Mouse (Mus musculus): ENCODE measurements around the gene Srrt. TPM values are rescaled to one million over a fixed set of nuclear protein-coding genes. Genes with fewer than 3 reads are reported as not detected.
"Not testable (repeated sequence)": the region's sequence is repeated elsewhere in the genome, so short reads cannot be mapped to it uniquely, and the experiment has no call there.

The Srrt gene
- total RNA-seq, 2 experiments from 2014 or later, result 38.5 to 44.7 TPM

DNA sequence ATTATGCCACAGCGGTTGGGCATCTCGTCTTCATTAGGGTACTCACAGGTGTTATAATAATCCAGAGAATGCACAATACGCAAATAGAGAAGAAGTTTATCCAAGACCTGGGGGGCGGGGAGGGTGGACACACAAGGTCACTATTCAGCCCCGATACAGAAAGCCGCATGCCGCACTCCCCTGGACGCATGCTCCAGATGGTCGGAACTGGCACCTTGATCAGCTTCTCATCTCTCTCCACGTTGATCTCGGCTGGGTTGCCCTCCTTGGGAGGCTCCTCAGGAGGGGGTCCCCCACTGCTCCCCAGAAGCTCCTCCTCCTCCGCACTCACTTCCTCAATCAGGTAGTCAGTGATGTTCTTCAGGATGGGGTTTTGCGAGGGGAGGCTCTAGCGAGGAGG lies 10.3 kb downstream of the Srrt start:
- DNase-seq, result no peak

DNA sequence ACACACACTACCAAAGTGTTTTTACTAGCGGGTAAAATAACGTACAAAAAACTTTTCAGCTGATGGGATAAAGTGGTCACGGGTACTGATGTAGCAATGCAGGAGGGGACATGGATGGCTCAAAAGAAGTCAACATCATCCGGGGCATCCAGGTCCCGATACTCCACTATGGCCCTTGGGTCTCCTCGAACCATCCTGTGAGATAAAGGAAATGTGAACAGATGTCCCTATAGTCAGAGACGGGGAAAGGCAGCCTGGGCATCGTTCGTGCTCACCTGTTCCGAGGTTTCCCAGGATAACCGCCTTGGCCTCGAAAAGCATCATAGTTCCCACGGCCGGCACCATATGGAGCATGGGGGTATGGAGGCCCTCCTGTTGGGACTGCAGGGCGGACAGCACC lies 11.8 kb downstream of the Srrt start:
- no peak for DNase-seq

DNA sequence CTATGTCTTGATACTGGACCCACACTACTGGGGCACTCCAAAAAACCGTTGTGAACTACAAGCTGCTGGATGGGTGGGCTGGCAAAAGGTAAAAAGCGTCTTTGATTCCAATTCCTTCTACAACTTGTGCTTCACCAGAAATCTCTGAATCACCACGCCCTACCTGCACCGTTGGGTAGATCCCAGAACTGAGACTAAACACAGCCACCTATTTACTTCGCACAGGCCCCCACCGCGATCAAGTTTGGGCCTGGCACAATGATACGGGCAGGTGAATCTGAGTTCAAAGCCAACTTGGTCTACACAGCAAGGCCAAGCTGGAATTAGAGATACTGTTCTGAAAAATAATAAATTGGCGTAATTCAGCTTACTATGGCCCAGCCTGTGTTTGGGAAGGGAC lies 12.2 kb downstream of the Srrt start:
- no peak for DNase-seq

DNA sequence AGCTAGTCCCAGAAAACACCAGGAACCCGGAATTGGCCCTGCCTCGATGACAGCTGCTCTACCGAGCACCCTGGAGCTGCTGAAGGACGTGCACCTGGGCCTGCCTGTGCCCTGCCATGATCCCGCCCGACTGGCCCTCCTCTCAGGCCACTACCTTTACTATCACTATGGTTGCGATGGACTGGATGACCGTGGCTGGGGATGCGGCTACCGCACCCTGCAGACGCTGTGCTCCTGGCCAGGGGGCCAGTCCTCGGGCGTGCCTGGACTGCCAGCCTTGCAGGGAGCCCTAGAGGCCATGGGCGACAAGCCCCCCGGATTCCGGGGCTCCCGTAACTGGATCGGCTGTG lies 12.8 kb downstream of the Srrt start:
- DNase-seq, result no peak

DNA sequence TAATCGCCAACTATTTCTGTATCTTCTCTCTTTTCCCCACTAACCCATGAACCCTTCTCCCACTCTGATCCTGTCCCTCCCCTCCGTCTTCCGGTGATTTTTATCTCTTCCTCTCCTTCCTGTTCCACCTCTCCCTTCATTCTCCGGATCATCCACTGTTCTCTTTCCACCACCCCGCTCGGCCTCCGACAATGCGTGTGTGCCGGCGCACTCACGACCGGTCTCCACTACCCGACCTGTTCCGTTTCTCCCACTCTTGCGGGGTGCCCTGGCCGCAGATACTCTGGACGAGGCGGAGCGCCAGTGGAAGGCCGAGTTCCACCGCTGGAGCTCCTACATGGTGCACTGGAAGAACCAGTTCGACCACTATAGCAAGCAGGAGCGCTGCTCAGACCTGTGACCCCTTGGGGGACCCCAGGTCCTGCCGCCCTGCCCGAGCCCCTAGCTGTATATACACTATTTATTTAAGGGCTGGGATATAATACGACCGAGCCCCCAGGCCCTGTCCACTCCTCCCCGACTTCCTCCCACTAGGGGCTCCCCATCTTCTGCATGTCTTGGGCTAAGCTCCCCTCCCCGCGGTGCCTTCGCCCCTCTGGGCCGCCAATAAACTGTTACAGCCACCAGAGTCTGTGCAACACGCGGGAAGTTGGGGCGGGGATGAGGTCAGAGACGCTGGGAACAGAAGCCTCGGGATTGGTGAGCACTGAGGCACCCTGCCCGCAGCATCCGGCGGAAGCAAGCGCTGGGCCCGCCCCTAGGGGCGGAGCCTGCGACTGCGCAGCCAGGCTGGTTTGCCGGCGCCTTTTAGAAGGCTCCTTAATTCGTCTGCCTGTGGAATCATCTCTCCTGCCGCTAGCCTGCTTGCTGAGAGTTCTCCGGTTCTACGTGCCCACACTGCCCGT lies 13.4 kb downstream of the Srrt start, which contains the start of gene Ufsp1:
Gene Ufsp1 (plus strand): TSS at position 791 of the 905 bp plus-strand sequence.
- peak; percentile 95 for DNase-seq

DNA sequence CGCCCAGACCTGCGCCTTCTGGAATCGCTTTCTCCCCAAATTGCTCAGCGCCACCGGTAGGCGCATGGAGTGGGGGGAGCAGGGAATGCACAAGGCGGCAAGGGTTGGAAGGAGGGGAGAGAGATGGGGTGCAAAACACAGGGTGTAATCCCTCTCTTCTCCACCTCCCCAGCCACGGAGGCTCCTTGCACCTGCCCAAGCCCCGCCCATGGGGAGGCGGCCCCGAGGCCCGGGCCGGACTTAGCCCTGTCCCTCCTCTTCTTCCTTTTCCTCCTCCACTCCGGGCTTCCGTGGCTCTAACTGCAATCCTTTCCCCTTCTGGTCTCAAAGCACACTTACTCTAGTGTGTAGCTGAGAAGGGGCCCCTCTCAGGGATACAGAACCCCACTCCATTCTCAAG lies 14.2 kb downstream of the Srrt start:
- peak; percentile 74 for DNase-seq

DNA sequence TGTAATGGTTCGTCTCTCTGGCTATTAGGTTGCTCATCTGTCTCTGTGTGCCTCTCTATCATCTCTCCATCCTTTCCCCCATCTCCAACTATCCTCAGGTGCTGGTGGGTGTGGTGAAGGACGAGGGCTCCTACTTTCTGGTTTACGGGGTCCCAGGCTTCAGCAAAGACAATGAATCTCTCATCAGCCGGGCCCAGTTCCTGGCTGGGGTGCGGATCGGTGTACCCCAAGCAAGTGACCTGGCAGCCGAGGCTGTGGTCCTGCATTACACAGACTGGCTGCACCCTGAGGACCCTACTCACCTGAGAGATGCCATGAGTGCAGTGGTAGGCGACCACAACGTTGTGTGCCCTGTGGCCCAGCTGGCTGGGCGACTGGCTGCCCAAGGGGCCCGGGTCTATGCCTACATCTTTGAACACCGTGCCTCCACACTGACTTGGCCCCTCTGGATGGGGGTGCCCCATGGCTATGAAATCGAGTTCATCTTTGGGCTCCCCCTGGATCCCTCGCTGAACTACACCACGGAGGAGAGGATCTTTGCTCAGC lies 16.0 kb downstream of the Srrt start:
- DNase-seq, result no peak

DNA sequence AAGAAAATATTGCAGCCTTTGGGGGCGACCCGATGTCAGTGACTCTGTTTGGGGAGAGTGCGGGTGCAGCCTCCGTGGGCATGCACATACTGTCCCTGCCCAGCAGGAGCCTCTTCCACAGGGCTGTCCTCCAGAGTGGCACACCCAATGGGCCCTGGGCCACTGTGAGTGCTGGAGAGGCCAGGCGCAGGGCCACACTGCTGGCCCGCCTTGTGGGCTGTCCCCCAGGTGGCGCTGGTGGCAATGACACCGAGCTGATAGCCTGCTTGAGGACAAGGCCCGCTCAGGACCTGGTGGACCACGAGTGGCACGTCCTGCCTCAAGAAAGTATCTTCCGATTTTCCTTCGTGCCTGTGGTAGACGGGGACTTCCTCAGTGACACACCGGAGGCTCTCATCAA lies 16.8 kb downstream of the Srrt start:
- DNase-seq, result peak; percentile 76

DNA sequence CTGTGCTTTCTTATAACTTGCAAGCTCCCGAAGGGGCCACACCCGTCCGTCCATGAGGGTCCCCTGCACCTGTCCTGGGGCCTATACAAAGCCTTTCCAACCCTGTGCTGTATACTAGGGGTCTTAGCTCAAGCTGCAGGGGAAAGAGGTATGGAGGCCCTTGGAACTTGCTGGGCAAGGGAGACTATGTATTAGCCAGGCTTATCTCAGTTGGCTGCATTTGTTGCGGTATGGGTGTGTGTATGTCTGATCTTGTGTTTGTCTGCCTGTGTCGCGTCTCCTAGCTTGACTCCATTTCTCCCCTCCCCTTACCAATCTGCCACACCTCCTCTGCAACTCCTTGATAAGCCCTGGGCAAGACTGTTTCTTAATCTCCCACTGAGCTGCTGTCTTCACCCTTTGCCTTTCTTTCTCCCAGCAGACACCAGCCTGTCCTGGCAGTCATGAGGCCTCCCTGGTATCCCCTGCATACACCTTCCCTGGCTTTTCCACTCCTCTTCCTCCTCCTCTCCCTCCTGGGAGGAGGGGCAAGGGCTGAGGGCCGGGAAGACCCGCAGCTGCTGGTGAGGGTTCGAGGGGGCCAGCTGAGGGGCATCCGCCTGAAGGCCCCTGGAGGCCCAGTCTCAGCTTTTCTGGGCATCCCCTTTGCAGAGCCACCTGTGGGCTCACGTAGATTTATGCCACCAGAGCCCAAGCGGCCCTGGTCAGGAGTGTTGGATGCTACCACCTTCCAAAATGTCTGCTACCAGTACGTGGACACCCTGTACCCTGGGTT lies 17.7 kb downstream of the Srrt start:
- DNase-seq, result no peak

DNA sequence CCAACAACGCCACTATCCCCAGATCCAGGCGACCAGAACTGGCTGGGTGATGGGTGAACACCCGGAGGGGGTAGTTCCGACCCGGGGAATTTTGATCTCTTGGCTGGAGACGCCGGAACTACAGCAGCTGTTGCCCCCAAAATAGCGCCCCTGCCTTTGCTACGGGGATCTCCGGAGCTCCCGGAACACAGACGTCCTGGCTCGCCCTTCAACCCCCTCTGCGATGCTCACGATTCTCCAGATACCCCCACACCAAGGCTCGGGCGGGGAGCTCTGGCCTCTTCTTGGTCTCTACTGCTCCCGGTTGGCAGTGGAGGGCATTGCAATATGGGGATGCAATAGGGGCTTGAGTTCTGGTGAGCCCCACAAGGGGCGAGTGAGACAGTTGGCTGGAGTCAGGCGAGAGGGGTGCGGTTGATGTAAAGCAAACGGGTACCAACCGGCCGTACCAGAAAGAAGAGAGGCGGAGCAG lies 18.4 kb downstream of the Srrt start:
- peak; percentile 79 for DNase-seq

DNA sequence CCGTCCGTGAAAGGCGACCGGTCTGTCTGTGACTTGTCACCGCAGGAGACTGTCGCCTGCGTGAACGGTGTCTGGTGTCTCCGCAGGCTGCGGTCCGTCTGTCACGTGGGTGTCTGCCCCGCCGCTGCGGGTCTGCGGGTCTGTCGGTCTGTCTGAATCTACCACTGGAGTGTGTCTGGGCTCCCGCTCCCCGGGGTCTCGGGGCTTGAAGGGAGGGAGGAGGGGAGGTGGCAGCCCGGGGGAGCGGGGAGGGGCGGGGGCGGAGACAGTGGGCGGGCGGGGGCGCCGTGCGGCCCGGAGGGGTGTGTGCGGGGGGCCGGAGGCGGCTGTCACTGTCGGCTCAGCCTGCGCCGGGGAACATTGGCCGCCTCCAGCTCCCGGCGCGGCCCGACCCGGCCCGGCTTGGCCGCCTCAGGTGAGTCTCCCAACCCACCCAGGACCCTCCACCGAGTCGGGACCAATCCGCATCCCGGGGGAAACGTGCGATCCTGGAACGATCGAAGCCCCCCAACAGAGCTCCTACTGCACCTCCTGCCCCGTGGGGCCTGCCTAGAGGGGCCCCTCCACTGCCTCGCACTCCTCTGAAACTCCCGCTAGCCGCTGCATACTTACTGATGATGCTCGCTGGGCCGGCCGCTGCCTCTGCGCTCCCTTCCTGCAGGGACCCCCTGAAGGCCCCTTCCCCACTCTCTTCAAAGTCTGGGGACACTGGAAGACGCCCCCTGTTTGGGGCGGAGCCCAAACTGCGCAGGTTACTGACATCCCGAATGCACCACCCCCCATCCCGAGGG lies 19.3 kb downstream of the Srrt start:
- peak; percentile 39 for DNase-seq

DNA sequence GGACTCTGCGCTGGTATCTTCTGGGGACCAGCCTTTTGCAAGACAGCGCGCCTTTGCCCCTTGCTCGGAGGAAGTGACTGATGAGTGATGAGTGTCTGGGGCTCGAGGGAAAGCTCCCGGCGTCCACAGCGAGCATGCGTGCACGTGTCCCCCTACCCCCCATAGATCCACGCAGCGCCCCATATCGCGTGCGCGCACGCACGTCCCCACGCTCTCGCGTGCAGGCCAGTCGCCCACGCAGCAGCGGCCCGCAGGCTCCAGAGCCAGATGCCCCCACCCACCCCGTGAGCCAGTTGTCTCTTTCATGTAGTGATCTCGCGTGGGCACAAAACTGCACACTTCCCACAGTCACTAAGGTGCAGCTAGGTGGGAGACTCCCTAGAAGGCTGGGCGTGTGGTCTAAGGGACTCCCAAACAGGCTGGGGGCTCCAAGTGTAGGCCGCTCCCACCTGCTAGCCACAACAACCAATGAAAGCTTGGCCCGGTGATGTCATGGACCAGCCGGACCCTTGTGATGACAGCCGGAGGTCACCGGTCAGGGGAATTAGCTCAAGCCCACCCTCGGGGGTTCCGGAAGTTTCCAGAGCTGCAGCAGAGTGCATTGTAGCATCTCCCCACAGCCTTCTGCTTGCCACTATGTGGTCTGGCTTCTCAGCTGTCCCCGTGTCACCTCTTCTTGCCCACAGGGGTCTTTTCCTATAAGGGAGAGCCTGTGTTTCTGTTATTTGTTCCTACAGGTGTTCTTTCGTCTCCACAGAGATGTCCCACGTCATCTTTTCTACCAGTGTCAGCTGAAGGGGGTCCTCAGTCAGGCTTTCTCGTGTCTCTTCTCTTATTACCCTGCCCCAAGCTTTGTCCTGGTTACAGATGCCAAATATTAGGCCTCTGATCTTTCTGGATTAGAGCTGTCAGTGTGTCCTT lies 20.2 kb downstream of the Srrt start, which contains the start of gene Ache:
Gene Ache (plus strand): TSS at position 488 of the 921 bp plus-strand sequence.
- peak; percentile 33 for DNase-seq

DNA sequence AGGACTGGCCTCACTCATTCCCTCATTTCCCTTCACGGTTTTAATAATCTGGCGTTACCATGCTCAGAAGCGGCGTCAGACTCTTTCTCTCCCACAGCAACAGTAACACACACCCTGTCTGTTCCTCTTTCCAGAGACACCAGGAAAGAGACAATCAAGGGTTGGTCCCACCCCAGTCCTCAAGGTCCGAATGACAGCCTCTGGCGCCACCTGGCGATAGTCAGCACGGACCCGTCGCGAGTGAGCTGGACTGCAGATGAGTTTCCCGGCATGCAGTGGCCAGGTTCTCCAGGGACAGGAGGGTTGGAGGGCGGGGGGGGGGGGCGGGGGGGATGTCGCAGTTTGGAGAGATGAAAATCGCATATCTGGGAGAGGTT lies 20.8 kb downstream of the Srrt start:
- peak; percentile 83 for DNase-seq

DNA sequence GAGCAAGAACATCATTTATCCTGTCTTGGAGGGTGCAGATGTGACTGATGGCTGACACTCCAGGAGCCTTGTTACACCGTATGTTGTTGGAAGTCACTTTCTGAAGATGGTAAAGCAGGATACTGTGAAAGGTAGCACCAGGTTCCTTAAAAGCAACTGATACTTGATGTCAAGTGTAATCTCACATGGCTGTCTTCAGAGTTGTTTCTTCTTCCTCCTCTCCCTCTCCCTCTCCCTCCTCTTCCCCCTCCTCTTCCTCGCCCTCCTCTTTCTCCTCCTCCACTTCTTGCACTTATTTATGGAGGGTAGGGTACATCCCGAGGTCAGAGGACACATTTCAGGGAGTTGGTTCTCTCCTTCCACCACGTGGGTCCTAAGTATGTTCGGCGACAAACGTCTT lies 21.5 kb downstream of the Srrt start:
- no peak for DNase-seq

DNA sequence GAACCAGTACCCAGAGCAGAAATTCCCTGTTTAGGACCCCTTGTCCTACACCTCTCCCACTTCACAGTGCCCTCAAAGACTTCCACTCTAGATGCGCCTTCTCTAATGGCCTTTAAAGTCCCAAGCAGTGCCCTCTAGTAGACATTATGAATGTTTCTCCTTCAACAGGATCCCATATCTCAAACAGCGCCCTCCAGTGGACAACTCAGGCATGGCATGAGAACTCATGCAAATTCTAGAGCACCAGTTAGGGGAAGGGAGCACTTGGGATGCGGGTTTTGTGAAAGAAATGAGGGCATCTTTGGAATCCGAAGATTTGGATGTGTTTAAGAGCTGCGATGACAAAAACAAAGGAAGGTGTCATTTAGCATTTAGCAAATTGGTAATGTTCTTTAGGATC lies 22.4 kb downstream of the Srrt start:
- no peak for DNase-seq

DNA sequence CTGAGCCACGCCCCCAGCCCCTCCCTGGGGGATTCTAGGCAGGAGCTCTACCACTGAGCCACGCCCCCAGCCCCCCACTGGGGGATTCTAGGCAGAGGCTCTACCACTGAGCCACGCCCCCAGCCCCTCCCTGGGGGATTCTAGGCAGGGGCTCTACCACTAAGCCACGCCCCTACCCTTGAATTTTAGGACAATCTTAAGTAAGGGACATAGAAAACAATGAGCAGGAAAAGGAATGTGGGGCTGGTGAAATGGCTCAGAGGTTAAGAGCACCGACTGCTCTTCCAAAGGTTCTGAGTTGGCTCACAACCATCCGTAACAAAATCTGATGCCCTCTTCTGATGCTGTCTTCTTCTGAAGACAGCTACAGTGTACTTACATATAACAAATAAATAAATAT lies 23.1 kb downstream of the Srrt start:
- not testable (repeated sequence) for DNase-seq

DNA sequence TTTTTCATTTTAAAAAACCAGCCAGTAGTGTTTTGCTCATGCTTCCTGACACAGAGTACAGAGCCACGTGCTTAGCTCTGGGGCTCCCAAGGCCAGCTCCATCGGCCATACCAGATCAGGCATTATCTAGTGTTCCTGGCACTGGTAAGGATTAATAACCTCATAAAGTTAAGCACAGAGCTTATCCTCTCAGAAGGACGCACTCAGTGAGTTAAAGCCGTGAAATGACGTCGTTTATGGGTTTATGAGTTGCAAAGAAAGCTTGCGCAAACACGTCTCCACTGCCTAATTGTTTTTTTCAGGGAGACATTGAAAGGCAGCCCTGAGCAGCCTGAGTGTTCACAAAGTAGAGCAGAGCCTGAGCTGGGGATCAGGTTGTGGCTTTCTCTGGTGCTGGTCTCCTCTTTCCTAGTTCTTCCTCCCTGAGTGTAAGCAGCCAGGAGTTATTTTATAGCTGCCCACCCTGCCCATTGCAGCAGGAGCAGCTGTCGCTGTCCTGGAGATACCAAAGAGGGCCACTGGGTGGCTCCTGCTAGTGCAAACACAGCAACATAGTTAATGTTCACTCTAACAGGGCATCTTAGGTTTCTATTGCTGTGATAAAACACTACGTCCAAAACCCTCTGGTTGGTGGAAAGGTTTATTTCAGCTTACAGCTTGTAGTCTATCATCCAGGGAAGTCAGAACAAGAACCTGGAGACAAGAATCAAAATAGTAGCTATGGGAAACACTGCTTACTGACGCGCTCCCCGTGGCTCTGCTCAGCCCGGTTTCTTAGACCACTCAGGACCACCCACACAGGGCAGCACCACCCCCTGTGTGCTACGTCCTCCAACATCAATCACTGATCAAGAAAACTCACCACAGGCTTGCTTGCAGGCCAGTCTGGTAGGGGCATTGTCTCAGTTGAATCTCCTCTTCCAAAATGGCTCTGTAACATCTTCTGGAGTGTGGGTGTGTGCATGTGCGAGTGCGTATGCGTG lies 29.8 kb downstream of the Srrt start:
- no peak for DNase-seq

DNA sequence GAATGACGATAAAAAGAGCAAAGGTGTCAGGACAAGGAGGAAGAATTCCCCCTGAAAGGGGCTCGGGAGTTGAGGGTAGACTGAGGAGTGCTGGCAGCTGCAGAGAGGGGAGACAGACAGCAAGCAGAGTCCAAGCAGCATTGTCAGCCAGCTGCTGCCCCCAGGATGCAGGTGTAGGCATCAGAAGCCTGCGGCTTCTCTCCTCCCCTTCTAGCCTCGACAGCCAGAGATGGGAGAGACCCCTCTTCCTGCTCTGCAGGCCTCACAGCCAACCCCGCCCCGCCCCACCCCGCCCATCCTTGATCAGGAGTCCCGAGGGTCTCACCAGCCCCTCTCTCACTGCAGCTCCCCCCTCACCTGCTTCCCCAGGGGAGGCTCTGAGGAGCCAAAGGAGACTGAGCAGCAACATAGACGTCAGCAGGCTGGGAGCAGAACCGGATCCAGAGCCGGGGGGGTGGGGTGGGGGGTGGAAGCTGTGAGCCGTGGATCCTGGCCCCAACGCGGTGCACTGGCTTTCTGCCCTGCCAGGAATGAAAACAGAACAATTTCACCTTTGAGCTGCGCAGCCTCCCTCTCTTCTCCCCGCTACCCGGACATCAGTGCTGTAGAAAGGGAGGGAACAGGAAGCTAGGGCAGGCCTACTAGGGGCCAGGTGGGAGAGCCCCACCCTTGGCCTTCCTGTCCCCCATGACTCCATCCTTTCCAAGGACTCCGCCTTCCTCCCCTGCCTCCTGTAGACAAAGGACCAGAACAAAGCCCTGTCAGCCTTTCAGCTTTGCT lies 39.2 kb downstream of the Srrt start:
- DNase-seq, result no peak

DNA sequence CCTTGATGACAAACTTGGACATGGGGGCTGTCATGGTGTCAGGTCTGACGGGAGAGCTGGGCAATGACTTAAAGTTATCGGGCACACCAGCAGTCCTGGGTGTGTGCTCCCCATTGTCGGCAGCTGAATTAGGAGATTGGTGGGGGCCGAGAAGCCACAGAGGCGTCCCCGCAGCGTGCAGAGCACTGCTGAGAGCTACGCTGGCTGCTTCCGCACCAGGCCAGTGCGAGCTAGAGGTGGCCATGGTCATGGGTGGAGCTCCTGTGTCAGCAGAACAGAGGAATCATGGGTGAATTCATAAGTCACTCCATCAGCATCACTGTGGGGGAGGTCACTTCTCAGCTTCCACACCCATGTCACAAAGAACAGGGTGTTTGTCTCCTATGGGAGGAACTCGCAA lies 42.7 kb downstream of the Srrt start:
- no peak for DNase-seq

All from gastrocnemius, postnatal 25 days (tissue).